Mouse (Mus musculus) cerebellum, postnatal 14 days (tissue): ENCODE measurements at regions not wholly inside any gene's neighbourhood (a gene's known extent, or its start where the extent isn't known, plus 50 kb on each side); places are given as distances from the start of the nearest gene placed in this dataset.

ENCODE experiments used
- DNase-seq, 2 experiments: peaks; one replicate each; pipeline ENCODE4 v3.0.0; 2021; ENCODE audit warnings: mixed read lengths in 2 of 2

DNA sequence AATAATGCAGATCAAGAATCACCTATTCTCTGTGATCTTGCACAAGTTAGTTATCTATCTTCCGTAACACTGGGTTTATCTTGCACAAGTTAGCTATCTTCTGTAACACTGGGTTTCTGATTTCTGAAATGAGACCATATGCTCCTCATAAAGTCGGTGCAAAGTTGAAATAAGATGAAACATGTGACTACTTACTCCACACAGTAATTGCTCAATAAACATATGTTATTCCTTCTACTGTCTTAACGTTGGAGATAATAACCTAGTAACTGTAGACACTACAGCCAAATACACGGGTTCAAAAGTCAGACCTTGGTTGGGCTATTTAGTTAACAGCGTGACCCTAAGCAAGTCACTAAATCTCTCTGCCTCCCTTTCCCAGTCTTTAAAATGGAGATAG is 65.8 kb upstream of the Atp11b start:
- no peak for DNase-seq

DNA sequence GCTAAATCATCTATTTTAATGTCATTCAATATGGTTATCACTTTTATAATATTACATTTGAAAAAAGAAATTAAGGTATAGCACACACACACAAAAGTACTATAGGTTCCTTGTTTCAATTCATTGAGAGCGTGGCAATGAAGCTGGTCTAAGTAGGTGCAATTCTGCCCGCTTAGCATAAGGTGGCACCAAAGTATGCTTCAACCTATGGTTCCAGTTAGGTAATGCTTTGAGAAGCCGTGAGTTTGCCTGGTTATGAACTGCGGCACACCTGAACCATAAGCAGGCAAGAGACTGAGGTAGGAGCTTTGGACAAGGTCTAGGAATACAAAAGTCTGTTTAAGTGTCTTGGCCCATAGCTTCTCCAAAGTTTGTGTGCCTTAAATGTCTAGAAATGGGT is 65.1 kb upstream of the Atp11b start:
- peak; percentile 29 to 43 for DNase-seq

DNA sequence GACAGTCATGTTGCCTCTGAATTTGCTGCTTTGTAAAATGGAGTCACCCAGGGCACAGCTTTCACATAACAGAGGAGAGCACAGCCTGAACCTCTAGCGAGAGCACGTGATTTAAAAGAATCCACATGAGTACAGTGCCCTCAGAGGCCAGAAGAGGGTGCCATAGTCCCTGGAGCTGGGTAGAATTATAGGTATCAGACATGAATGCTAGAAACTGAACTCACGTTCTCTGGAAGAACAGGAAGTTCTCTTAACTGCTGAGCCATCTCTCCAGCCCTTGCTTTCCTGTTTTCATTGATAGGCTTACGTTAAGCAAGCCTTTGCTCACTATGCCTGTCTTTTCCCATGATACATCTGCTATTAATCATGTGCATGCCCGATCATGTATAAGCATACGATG is 60.9 kb upstream of the Atp11b start:
- DNase-seq, result peak; percentile 74 to 81

DNA sequence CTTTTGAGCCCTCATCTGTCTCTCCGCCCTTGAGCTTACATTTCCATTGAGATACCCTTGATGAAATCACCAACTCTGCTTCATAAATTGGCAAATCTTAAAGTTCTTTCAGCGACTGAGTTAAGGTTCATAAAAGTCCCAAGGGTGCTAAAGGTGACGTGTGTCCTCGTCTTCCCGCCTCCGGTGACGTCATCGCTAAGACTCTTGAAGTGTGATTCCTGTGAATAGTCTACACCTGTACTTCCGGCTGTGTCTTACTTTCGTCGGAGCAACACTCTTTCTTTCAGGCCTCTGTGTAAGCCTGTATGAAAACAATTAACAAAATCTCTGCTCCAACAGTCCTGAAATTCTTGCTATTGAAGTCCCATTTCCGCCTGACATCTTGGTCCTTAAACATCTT is 60.4 kb upstream of the Atp11b start:
- no peak for DNase-seq

DNA sequence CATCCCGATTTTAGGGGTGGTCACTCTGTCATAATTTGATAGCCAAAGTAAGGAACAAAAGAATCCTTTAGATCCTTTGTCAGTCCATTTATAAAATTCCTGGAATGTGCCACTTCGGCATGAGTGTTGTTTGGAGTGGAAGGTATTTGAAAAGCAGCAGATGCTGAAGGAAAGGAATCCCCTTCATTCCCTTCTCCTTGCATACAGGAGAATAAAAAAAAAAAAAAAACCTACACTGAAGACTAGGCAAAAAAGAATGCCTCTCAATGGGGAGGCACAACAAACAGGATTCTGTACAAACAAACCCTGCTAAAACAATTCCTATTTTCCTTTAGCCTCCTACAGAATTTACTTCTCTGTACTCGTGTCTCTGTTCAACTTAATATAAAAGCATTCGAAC is 59.7 kb upstream of the Atp11b start:
- no peak for DNase-seq

DNA sequence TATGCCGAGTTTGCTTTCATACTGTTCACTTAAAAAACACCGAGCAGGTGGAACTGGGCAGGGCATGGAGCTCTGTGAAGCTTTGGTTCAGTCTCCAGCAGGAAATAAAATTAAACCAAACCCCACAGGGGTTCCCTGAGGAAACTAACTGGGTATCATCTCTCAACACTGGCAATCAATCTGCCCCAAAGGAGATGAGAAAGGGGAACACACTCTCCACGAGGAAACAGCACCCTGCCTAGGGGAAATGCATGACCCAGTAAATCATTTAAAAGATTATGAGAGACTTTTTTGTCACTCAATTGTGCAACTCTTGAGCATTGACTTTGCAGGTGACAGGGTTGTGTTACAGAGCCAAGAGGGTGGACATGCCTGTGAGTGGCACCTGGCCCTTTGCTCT is 58.0 kb upstream of the Atp11b start:
- DNase-seq, result no peak

DNA sequence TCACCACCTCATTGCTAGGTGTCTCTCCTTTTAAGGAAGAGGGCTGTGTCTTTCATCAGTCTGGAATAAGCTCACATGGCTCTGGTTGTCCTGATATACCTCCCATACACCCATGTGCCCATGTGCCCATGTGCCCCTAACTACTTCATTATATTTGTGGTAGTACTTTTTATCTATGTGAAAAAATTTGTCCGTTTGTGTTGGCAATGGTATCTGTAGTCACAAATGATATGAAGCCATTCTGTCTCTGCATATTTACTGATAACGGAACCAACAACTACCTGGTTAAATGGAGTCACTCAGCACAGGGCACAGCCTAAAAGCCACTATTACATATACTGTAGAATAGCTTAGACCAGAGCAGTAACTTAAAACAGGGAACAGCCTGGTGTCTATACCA is 54.6 kb upstream of the Atp11b start:
- DNase-seq, result no peak

DNA sequence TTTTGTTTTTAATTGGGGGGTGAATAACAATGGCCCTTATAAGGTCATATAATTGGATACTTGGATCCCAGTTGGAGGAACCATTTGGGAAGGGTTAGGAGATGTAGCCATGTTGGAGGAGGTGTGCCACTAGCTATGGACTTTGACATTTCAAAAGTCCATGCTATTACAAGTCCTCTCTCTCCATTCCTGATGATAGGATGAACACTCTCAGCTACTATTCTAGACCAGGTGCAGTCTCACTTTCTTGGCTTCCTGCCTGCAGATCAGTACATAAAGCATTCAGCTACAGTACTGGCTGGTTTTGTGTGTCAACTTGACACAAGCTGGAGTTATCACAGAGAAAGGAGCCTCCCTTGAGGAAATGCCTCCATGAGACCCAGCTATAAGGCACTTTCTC is 53.9 kb upstream of the Atp11b start:
- no peak for DNase-seq

DNA sequence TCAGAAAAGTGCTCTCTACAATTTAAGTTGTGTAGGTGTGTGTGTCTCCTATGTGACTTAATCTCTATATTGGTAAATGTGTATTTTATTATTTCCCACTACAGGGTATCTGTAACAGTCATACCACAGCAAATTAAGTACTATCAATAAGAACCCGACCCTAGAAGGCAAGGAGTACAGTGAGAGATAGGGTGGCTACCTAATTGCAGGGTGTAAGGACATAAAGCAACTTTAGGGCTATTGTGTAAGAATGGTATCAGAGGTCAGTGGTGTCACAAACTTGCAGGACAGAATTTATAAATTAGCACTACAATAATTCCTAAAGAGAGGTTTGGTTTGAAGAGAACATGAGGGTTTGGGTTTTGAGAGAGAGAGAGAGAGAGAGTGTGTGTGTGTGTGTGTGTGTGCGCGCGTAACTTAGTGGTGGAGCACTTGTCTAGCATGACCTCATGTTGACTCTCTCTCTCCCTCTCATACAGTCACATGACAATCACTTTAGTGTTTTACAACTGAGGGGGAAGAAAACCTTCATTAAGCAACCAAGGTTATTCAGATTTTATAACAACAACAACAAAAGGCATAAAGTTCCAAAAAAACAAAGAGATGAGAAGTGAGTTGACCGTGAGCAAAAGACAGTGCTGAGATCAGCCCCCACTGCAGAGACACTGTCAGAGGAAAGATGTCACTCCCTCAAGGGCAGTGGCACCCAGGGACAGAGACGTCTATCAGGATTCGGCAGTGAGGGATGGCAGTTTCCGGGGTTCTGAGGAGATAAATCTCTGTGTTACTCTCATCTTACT is 50.2 kb upstream of the Atp11b start:
- no peak for DNase-seq
